Mouse (Mus musculus) myocyte (in vitro differentiated cells): Measurements from ENCODE around the gene Paqr7.

Source experiments
- CEBPB ChIP-seq: IDR thresholded peaks from 2 replicates; pipeline ENCODE4 v1.6.1; 2011; ENCODE audit warnings: mild to moderate bottlenecking, moderate library complexity; ENCODE audit not compliant: poor library complexity, insufficient read depth, severe bottlenecking
- POLR2A ChIP-seq: IDR thresholded peaks from one replicate; pipeline ENCODE4 v1.6.1; 2011; ENCODE audit warnings: low read depth, mild to moderate bottlenecking, control low read depth, moderate library complexity; ENCODE audit not compliant: insufficient read length
- POLR2AphosphoS2 ChIP-seq: IDR thresholded peaks from one replicate; pipeline ENCODE4 v1.6.1; 2011; ENCODE audit warnings: low read depth, control low read depth; ENCODE audit not compliant: insufficient read length
- SRF ChIP-seq: IDR thresholded peaks from one replicate; pipeline ENCODE4 v1.6.1; 2011; ENCODE audit warnings: low read depth; ENCODE audit not compliant: control insufficient read depth, insufficient read length
- TCF12 ChIP-seq: IDR thresholded peaks from one replicate; pipeline ENCODE4 v1.6.1; 2011; ENCODE audit warnings: mild to moderate bottlenecking, control low read depth; ENCODE audit not compliant: poor library complexity, insufficient read depth, severe bottlenecking
- TCF3 ChIP-seq: IDR thresholded peaks from one replicate; pipeline ENCODE4 v1.6.1; 2011; ENCODE audit warnings: low read depth, control low read depth; ENCODE audit not compliant: insufficient read length

GRCm38 (mm10) chr4:134506713-134507112 lies 10.2 kb downstream of the Paqr7 start:
- TF ChIP-seq TCF12, result no peak
- TF ChIP-seq TCF3, result no peak
- TF ChIP-seq POLR2A, result no peak
- no peak for TF ChIP-seq POLR2AphosphoS2
- TF ChIP-seq SRF, result no peak
- TF ChIP-seq CEBPB, result no peak
